Mouse (Mus musculus) liver, adult 2 months (tissue): ENCODE results near the gene Sept11.

Experiments used
- CTCF ChIP-seq: fragments of 200-500 bp; IDR thresholded peaks from 2 replicates; pipeline ENCODE4 v1.5.1; 2011; ENCODE audit warnings: low read depth, low read length, control low read depth
- POLR2A ChIP-seq: fragments of 200-500 bp; IDR thresholded peaks from 2 replicates; pipeline ENCODE4 v1.6.1; 2011; ENCODE audit warnings: low read length, control low read depth; ENCODE audit not compliant: insufficient read depth; ENCODE audit errors: extremely low read depth

DNA sequence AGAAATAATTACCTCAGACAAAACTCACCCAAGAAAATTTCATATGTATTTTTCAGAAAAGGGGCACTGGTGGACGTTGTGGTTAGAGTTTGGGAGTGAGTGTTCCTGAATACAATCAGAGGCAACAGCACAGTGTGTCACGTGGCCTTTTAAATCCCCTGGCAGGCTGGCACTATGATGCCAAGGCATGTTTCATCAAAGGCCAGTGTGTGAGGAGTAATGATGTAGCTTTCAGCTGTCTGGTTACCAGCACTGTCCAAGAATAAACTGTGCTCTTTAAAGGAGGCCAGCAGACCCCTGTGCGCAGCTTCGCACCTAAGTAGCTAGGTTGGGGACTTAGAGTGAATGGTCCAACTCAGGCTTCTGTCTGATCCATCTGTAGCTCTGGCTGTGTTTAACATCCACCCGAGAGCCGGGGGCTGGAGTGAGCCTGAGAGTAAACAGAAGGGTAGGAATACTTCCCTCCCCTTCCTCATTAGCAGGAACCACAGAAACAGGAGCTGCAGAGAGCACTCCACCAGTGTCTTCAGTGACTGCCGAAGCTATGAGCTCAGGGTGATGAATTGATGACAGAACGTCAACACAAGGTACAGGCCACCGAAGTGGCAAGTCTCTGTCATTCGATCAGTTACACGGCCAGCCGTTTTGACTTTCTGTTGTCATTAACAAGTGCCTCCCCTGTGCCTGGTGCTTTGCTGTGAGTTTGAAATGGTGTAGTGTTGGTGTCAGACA, 50.3 kb downstream of the Sept11 start:
- no peak for TF ChIP-seq POLR2A
- no peak for TF ChIP-seq CTCF
